Mouse (Mus musculus): ENCODE results near the gene Klhdc3. TPM values are rescaled to one million over a fixed set of nuclear protein-coding genes. Genes with fewer than 3 reads are reported as not detected.

Klhdc3 gene
- 100 to 1,000 TPM; 150 to 154 TPM for total RNA-seq (2021)
- long read RNA-seq, experiment 1, transcript Klhdc3-201 (12 exons, 2,100 nt), result major isoform, 160 of 239 reads
- long read RNA-seq, experiment 1, partial matches to known transcripts, result 61 of 239 reads
- long read RNA-seq, experiment 1, other reads (novel, unspliced or antisense), result 13 of 239 reads
- long read RNA-seq, experiment 2, transcript Klhdc3-201 (12 exons, 2,100 nt), result major isoform, 135 of 203 reads
- long read RNA-seq, experiment 2, transcript Klhdc3-202 (11 exons, 1,954 nt), result minor isoform, 7 of 203 reads
- long read RNA-seq, experiment 2, partial matches to known transcripts, result 48 of 203 reads
- long read RNA-seq, experiment 2, other reads (novel, unspliced or antisense), result 12 of 203 reads

- DNase-seq, result peak; percentile 99
- intact Hi-C loops (cut with DNase I; ENCODE audit: low total_unique reads), result no loop called here
Observed at GRCm38 (mm10) chr17:46680760-46681373, at the start of gene Klhdc3. TSS of gene Klhdc3 (minus strand) at chr17:46680914.

GRCm38 (mm10) chr17:46728904-46729318 is 48.2 kb upstream of the Klhdc3 start, which contains the start of gene Gnmt:
TSS of gene Gnmt (minus strand) at chr17:46729168.
- DNase-seq, result no peak
- intact Hi-C loops (cut with DNase I; ENCODE audit: low total_unique reads), result loop anchor here (5.0 kb wide), 1 partner anchor 202 kb away; no protein-coding TSS in a partner anchor

- DNase-seq, result no peak
- intact Hi-C loops (cut with DNase I; ENCODE audit: low total_unique reads), result loop anchor here (5.0 kb wide), 1 partner anchor 201 kb away; no protein-coding TSS in a partner anchor
Observed at GRCm38 (mm10) chr17:46728496-46728895, 47.8 kb upstream of the Klhdc3 start.

GRCm38 (mm10) chr17:46728021-46728420 is 47.3 kb upstream of the Klhdc3 start:
- no peak for DNase-seq
- intact Hi-C loops (cut with DNase I; ENCODE audit: low total_unique reads), result loop anchor here (5.0 kb wide), 1 partner anchor 201 kb away; no protein-coding TSS in a partner anchor

GRCm38 (mm10) chr17:46727271-46727670 is 46.6 kb upstream of the Klhdc3 start:
- DNase-seq, result no peak

GRCm38 (mm10) chr17:46725731-46726645 is 45.3 kb upstream of the Klhdc3 start:
- intact Hi-C loops (cut with DNase I; ENCODE audit: low total_unique reads), result loop anchor here (5.0 kb wide), 1 partner anchor 199 kb away; no protein-coding TSS in a partner anchor
- no peak for DNase-seq

More at GRCm38 (mm10) chr17:46727271-46727670, 46.6 kb upstream of the Klhdc3 start:
- intact Hi-C loops (cut with DNase I; ENCODE audit: low total_unique reads), result loop anchor here (5.0 kb wide), 1 partner anchor 200 kb away; no protein-coding TSS in a partner anchor

- peak; percentile 41 for DNase-seq
- intact Hi-C loops (cut with DNase I; ENCODE audit: low total_unique reads), result loop anchor here (5.0 kb wide), 1 partner anchor 198 kb away; no protein-coding TSS in a partner anchor
Observed at GRCm38 (mm10) chr17:46725273-46725672, 44.6 kb upstream of the Klhdc3 start.

GRCm38 (mm10) chr17:46724477-46725084 is 43.9 kb upstream of the Klhdc3 start:
- intact Hi-C loops (cut with DNase I; ENCODE audit: low total_unique reads), result loop anchor here (5.0 kb wide), 1 partner anchor 197 kb away; no protein-coding TSS in a partner anchor
- no peak for DNase-seq

GRCm38 (mm10) chr17:46721077-46721476 is 40.4 kb upstream of the Klhdc3 start:
- no peak for DNase-seq
- intact Hi-C loops (cut with DNase I; ENCODE audit: low total_unique reads), result no loop called here

GRCm38 (mm10) chr17:46714756-46715481 is 34.2 kb upstream of the Klhdc3 start:
- no peak for DNase-seq
- intact Hi-C loops (cut with DNase I; ENCODE audit: low total_unique reads), result no loop called here

GRCm38 (mm10) chr17:46713849-46714248 is 33.1 kb upstream of the Klhdc3 start:
- DNase-seq, result no peak
- intact Hi-C loops (cut with DNase I; ENCODE audit: low total_unique reads), result no loop called here

- DNase-seq, result no peak
- intact Hi-C loops (cut with DNase I; ENCODE audit: low total_unique reads), result no loop called here
Observed at GRCm38 (mm10) chr17:46712442-46712841, 31.7 kb upstream of the Klhdc3 start.

- intact Hi-C loops (cut with DNase I; ENCODE audit: low total_unique reads), result no loop called here
- DNase-seq, result peak; percentile 66
Observed at GRCm38 (mm10) chr17:46711612-46712271, 31.0 kb upstream of the Klhdc3 start.

- peak; percentile 96 for DNase-seq
- intact Hi-C loops (cut with DNase I; ENCODE audit: low total_unique reads), result no loop called here
Observed at GRCm38 (mm10) chr17:46710959-46711597, 30.4 kb upstream of the Klhdc3 start, which contains the start of gene Pex6. TSS of gene Pex6 (plus strand) at chr17:46711463.

GRCm38 (mm10) chr17:46706375-46707089 is 25.8 kb upstream of the Klhdc3 start:
- intact Hi-C loops (cut with DNase I; ENCODE audit: low total_unique reads), result no loop called here
- no peak for DNase-seq

Data from gastrocnemius, postnatal 14 days (tissue).